Mouse (Mus musculus): Measurements from ENCODE around the gene Mfap4. TPM values are rescaled to one million over a fixed set of nuclear protein-coding genes. Genes with fewer than 3 reads are reported as not detected.

Mfap4 gene
- polyA plus RNA-seq, 1 experiment from 2014 or later = 97.0 TPM

DNA sequence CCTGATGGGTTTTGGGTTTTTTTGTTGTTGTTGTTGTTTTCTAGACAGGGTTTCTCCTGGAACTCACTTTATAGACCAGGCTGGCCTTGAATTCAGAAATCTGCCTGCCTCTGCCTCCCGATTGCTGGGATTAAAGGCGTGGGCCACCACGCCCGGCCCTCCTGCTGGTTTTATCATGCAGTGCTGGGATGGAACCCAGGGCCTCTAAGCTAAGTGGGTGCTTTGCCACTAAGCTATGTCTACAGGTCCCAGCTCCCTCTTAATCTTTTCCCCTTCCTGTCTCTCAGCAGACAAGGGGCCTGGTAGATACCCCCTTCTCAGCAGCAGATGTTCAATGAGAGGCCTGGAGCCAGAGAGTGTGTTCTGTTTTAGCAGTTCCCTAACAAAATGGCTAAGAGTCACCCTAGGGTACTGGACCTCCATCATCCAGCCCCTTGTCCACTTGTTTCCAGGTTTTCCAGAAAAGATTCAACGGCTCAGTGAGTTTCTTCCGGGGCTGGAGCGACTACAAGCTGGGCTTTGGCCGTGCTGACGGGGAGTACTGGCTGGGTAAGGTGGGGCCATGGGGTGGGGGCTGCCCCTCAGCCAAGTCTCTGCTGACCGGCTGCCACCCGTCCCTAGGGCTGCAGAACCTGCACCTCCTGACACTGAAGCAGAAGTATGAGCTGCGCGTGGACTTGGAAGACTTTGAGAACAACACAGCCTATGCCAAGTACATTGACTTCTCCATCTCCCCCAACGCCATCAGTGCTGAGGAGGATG lies 1.4 kb downstream of the Mfap4 start:
- H3K9me3 ChIP-seq (ENCODE audit: control insufficient read depth) = no peaks in the 10 kb centered on the region
- peaks cover 38% of the 10 kb centered on the region for H3K36me3 ChIP-seq (ENCODE audit: control insufficient read depth, insufficient read depth)
- H3K27me3 ChIP-seq (replicated peaks; ENCODE audit: control insufficient read depth, insufficient read depth, low read length) = no peaks in the 10 kb centered on the region
- H3K27ac ChIP-seq (ENCODE audit: low read depth, low read length) = no peak overlapping the region
- peak overlapping the region; percentile 51 for H3K4me2 ChIP-seq (replicated peaks; ENCODE audit: low read depth)
- no peak for ATAC-seq
- WGBS = 81% methylated on average over 14 of the region's 14 CpGs
- no peak overlapping the region for H3K9ac ChIP-seq (ENCODE audit: low read depth, low read length)
- H3K4me1 ChIP-seq (replicated peaks; ENCODE audit: control insufficient read depth, insufficient read depth, low read length) = no peaks in the 10 kb centered on the region
- no peak for TF ChIP-seq CTCF (IDR thresholded peaks at IDR 0.05; ENCODE audit: low read depth)
- peak overlapping the region; percentile 17; the same call in 1 of the 2 replicates for H3K4me3 ChIP-seq (ENCODE audit: low read depth, low read length)

DNA sequence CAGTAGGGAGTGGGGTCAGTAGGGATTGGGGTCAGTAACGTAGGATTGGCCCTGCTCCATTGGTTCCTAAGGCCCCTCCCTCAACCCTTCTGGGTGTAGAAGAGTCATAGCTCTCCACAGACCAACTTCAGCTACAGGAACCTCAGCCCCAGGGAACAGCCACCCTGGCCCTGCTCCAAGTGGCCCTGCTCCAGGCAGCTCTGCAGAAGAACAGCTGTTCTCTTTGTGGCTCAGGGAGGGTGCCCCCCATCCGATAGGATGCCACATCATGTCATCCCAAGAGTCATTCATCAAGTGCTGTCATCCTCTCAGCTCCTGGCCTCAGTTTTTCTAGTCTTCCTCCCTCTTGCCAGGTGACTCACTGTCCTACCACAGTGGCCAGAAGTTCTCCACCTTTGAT lies 2.2 kb downstream of the Mfap4 start:
- no peak overlapping the region for H3K27ac ChIP-seq (ENCODE audit: low read depth, low read length)
- no peaks in the 10 kb centered on the region for H3K27me3 ChIP-seq (replicated peaks; ENCODE audit: control insufficient read depth, insufficient read depth, low read length)
- H3K4me1 ChIP-seq (replicated peaks; ENCODE audit: control insufficient read depth, insufficient read depth, low read length) = no peaks in the 10 kb centered on the region
- no peak for ATAC-seq
- TF ChIP-seq CTCF (IDR thresholded peaks at IDR 0.05; ENCODE audit: low read depth) = no peak
- H3K9me3 ChIP-seq (ENCODE audit: control insufficient read depth) = no peaks in the 10 kb centered on the region
- peaks cover 38% of the 10 kb centered on the region for H3K36me3 ChIP-seq (ENCODE audit: control insufficient read depth, insufficient read depth)
- 42% methylated on average over 2 of the region's 2 CpGs for WGBS
- no peak overlapping the region for H3K4me3 ChIP-seq (ENCODE audit: low read depth, low read length)
- no peak overlapping the region for H3K9ac ChIP-seq (ENCODE audit: low read depth, low read length)
- no peak overlapping the region for H3K4me2 ChIP-seq (replicated peaks; ENCODE audit: low read depth)

DNA sequence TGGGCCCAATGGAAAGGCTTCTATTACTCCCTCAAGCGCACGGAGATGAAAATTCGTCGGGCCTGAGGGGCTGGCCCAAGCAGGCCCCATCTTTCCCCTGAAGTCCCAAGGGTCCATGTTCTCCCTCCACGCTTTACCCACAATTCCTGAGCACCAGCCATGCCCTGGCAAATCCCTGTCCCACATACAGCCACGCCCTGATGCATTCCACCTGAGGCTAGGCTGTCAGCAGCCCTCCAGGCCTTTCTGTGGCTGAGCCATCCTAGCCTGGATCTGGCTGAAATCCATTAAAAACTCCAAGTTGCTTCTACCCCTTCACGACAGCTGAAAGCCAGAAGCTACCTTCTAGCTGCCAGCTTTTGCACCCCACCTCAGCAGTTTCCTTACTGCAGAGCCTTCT lies 2.7 kb downstream of the Mfap4 start:
- H3K4me2 ChIP-seq (replicated peaks; ENCODE audit: low read depth) = no peak overlapping the region

DNA sequence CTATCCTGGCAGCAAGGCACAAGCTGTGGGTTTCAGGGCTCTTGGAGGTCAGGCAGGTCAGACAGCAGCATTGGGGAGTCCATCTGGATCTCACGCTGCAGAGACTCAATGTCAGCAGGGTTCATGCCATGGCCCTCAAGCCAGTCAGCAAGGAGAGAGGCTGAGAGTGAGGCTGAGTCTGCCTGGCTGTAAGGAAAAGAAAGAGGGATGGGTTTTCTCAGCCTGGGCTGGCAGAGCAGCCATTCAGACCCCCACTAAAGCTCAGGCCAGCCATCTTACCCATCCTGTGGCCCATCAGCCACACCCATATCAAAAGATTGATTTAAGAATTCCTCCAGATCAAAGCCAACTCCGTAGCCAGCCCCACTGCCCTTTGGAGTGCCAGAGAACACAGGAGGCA lies 3.9 kb downstream of the Mfap4 start:
- no peak overlapping the region for H3K4me2 ChIP-seq (replicated peaks; ENCODE audit: low read depth)
- no peak for TF ChIP-seq CTCF (IDR thresholded peaks at IDR 0.05; ENCODE audit: low read depth)
- no peaks in the 10 kb centered on the region for H3K27me3 ChIP-seq (replicated peaks; ENCODE audit: control insufficient read depth, insufficient read depth, low read length)
- H3K9me3 ChIP-seq (ENCODE audit: control insufficient read depth) = no peaks in the 10 kb centered on the region
- peaks cover 38% of the 10 kb centered on the region for H3K36me3 ChIP-seq (ENCODE audit: control insufficient read depth, insufficient read depth)
- H3K27ac ChIP-seq (ENCODE audit: low read depth, low read length) = peak overlapping the region; percentile 35; the same call in 1 of the 2 replicates
- no peak overlapping the region for H3K9ac ChIP-seq (ENCODE audit: low read depth, low read length)
- no peak for ATAC-seq
- H3K4me3 ChIP-seq (ENCODE audit: low read depth, low read length) = no peak overlapping the region
- 77% methylated on average over 2 of the region's 2 CpGs for WGBS
- H3K4me1 ChIP-seq (replicated peaks; ENCODE audit: control insufficient read depth, insufficient read depth, low read length) = 0 out of 2 replicates have a peak, but pooled peaks cover 8% of the 10 kb centered on the region

More for the DNA sequence above, 2.7 kb downstream of the Mfap4 start:
- H3K4me1 ChIP-seq (replicated peaks; ENCODE audit: control insufficient read depth, insufficient read depth, low read length) = 0 out of 2 replicates have a peak, but pooled peaks cover 3% of the 10 kb centered on the region
- no peak for ATAC-seq
- no peak overlapping the region for H3K27ac ChIP-seq (ENCODE audit: low read depth, low read length)
- no peaks in the 10 kb centered on the region for H3K27me3 ChIP-seq (replicated peaks; ENCODE audit: control insufficient read depth, insufficient read depth, low read length)
- 90% methylated on average over 7 of the region's 7 CpGs for WGBS
- H3K9me3 ChIP-seq (ENCODE audit: control insufficient read depth) = no peaks in the 10 kb centered on the region
- no peak overlapping the region for H3K9ac ChIP-seq (ENCODE audit: low read depth, low read length)
- no peak for TF ChIP-seq CTCF (IDR thresholded peaks at IDR 0.05; ENCODE audit: low read depth)
- H3K4me3 ChIP-seq (ENCODE audit: low read depth, low read length) = no peak overlapping the region
- H3K36me3 ChIP-seq (ENCODE audit: control insufficient read depth, insufficient read depth) = peaks cover 38% of the 10 kb centered on the region

DNA sequence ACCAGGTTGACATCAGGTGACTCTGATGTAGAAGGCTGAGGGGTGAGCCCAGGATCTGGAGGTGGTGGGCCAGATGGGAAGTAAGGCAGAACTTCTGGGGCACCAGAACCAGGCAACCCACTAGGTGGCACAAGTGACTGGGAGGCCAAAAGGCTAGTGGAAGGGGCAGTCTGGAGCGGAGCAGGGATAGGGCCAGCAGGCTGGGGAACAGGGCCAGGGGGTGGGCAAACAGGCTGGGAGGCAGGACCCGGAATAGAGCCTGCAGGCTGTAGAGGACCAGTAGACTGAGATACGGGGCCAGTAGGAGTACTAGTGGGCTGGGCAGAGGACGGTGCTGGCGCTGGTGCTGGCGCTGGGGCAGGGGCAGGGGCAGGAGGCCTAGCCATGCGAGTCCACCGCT lies 4.6 kb downstream of the Mfap4 start:
- no peaks in the 10 kb centered on the region for H3K27me3 ChIP-seq (replicated peaks; ENCODE audit: control insufficient read depth, insufficient read depth, low read length)
- no peak overlapping the region for H3K9ac ChIP-seq (ENCODE audit: low read depth, low read length)
- TF ChIP-seq CTCF (IDR thresholded peaks at IDR 0.05; ENCODE audit: low read depth) = no peak
- H3K36me3 ChIP-seq (ENCODE audit: control insufficient read depth, insufficient read depth) = peaks cover 38% of the 10 kb centered on the region
- no peak overlapping the region for H3K4me2 ChIP-seq (replicated peaks; ENCODE audit: low read depth)
- H3K4me3 ChIP-seq (ENCODE audit: low read depth, low read length) = no peak overlapping the region
- H3K9me3 ChIP-seq (ENCODE audit: control insufficient read depth) = no peaks in the 10 kb centered on the region
- H3K4me1 ChIP-seq (replicated peaks; ENCODE audit: control insufficient read depth, insufficient read depth, low read length) = 0 out of 2 replicates have a peak, but pooled peaks cover 9% of the 10 kb centered on the region
- no peak overlapping the region for H3K27ac ChIP-seq (ENCODE audit: low read depth, low read length)
- ATAC-seq = no peak
- 95% methylated on average over 8 of the region's 8 CpGs for WGBS

DNA sequence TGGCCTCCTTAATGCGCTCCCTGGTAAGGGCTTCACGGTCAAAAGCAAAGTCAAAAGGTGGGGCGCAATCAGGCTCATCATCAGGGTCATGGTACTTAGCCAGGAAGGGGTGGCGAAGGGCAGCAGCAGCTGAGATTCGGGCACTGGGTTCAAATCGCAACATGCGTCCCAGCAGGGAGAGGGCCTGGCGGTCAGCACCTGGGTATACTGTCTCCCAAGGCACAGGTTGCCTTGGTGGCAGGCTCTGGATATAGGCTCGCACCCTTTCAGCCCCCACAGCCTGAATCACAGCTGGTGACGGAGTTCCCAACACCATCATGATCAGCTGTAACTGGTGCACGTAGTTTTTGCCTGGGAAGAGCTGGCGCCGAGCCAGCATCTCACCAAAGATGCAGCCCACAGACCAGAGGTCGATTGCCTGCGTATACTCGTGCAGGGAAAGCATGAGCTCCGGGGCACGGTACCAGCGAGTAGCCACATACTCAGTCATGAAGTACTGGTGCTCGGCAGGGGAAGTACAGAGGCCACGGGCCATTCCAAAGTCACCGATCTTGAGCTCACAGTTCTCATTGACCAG lies 5.8 kb downstream of the Mfap4 start:
- WGBS = 79% methylated on average over 22 of the region's 22 CpGs
- Histone ChIP-seq H3K27ac (ENCODE audit: low read depth, low read length) (no peak overlapping the region), H3K36me3 (ENCODE audit: control insufficient read depth, insufficient read depth) (peaks cover 38% of the 10 kb centered on the region), H3K9ac (ENCODE audit: low read depth, low read length) (no peak overlapping the region), H3K9me3 (ENCODE audit: control insufficient read depth) (no peaks in the 10 kb centered on the region), H3K4me1 (replicated peaks; ENCODE audit: control insufficient read depth, insufficient read depth, low read length) (0 out of 2 replicates have a peak, but pooled peaks cover 13% of the 10 kb centered on the region), H3K4me3 (ENCODE audit: low read depth, low read length) (no peak overlapping the region), H3K27me3 (replicated peaks; ENCODE audit: control insufficient read depth, insufficient read depth, low read length) (no peaks in the 10 kb centered on the region), H3K4me2 (replicated peaks; ENCODE audit: low read depth) (no peak overlapping the region)
- no peak for TF ChIP-seq CTCF (IDR thresholded peaks at IDR 0.05; ENCODE audit: low read depth)
- ATAC-seq = no peak

Measured in intestine, postnatal 0 days (tissue).